Mouse (Mus musculus): ENCODE measurements around the gene Wiz. TPM values are rescaled to one million over a fixed set of nuclear protein-coding genes. Genes with fewer than 3 reads are reported as not detected.
A peak's percentile ranks its signal among the peaks of the same experiment; 100 is the strongest.

Gene Wiz
- polyA plus RNA-seq, 1 experiment from 2014 or later, result 6.2 TPM

GRCm38 (mm10) chr17:32382576-32382975, 6.7 kb downstream of the Wiz start:
- no peak overlapping the region for H3K9ac ChIP-seq
- H3K27ac ChIP-seq (replicated peaks), result no peak overlapping the region
- ATAC-seq (ENCODE audit: insufficient read depth), result no peak
- no peaks in the 10 kb centered on the region for H3K36me3 ChIP-seq (replicated peaks)
- no peak overlapping the region for H3K4me2 ChIP-seq
- H3K4me1 ChIP-seq (replicated peaks), result peaks cover 11% of the 10 kb centered on the region
- no peaks in the 10 kb centered on the region for H3K27me3 ChIP-seq
- no peaks in the 10 kb centered on the region for H3K9me3 ChIP-seq (replicated peaks)
- whole genome bisulfite sequencing (ENCODE audit: insufficient replicate concordance), result 83% methylated on average over 7 of the region's 7 CpGs
- no peak overlapping the region for H3K4me3 ChIP-seq (replicated peaks)

GRCm38 (mm10) chr17:32378786-32379185, 10.5 kb downstream of the Wiz start:
- Histone ChIP-seq H3K4me2 (no peak overlapping the region), H3K27ac (replicated peaks) (no peak overlapping the region), H3K4me1 (replicated peaks) (peaks cover 16% of the 10 kb centered on the region), H3K27me3 (no peaks in the 10 kb centered on the region), H3K9ac (no peak overlapping the region), H3K36me3 (replicated peaks) (peaks cover 7% of the 10 kb centered on the region; the same call in 1 of the 2 replicates), H3K4me3 (replicated peaks) (no peak overlapping the region), H3K9me3 (replicated peaks) (no peaks in the 10 kb centered on the region)
- no peak for ATAC-seq (ENCODE audit: insufficient read depth)
- WGBS (ENCODE audit: insufficient replicate concordance), result 65% methylated on average over 2 of the region's 2 CpGs

- H3K9ac ChIP-seq, result no peak overlapping the region
- 59% methylated on average over 9 of the region's 9 CpGs for WGBS (ENCODE audit: insufficient replicate concordance)
- peak; percentile 44 for ATAC-seq (ENCODE audit: insufficient read depth)
- H3K4me3 ChIP-seq (replicated peaks), result no peak overlapping the region
- no peaks in the 10 kb centered on the region for H3K9me3 ChIP-seq (replicated peaks)
- peak overlapping the region; percentile 7; the same call in 1 of the 2 replicates for H3K4me2 ChIP-seq
- H3K27ac ChIP-seq (replicated peaks), result 0 out of 2 replicates have a peak overlapping the region, but pooled peaks have one; percentile 19
- H3K27me3 ChIP-seq, result no peaks in the 10 kb centered on the region
- H3K4me1 ChIP-seq (replicated peaks), result peaks cover 16% of the 10 kb centered on the region
- H3K36me3 ChIP-seq (replicated peaks), result peaks cover 7% of the 10 kb centered on the region; the same call in 1 of the 2 replicates
These were observed 12.1 kb downstream of the Wiz start for GRCm38 (mm10) chr17:32377137-32377536.

- H3K27me3 ChIP-seq, result no peaks in the 10 kb centered on the region
- H3K4me1 ChIP-seq (replicated peaks), result peaks cover 16% of the 10 kb centered on the region
- H3K4me2 ChIP-seq, result no peak overlapping the region
- 86% methylated on average over 15 of the region's 15 CpGs for WGBS (ENCODE audit: insufficient replicate concordance)
- no peak for ATAC-seq (ENCODE audit: insufficient read depth)
- peak overlapping the region; percentile 19; the same call in 1 of the 2 replicates for H3K27ac ChIP-seq (replicated peaks)
- no peak overlapping the region for H3K4me3 ChIP-seq (replicated peaks)
- H3K36me3 ChIP-seq (replicated peaks), result peaks cover 7% of the 10 kb centered on the region; the same call in 1 of the 2 replicates
- no peaks in the 10 kb centered on the region for H3K9me3 ChIP-seq (replicated peaks)
- H3K9ac ChIP-seq, result no peak overlapping the region
These were observed 12.8 kb downstream of the Wiz start for GRCm38 (mm10) chr17:32376475-32376874.

DNA sequence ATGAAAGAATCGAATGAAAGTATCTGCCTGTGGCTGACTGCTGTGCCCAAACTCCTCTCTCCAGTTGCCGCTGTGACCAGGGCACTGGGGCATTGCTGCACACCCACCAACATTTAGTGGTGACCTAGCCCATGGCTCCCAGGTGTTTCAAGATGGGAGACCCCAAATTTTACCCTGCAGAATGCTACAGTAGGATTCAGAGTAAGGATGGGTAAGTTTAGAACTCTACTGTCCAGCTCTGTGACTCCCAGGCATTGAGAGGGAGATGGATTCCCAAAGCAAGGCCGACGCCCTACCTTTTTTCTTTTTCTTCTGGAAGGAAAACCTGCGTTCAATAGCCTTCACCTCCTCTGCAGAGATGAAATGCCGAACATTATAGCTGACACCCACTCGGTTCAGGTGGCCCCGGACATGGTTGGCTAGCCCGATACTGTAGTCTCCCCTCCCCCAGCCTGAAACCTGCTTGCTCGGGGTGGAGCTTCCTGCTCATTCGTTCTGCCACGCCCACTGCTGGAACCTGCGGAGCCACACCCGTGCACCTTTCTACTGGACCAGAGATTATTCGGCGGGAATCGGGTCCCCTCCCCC, 20.2 kb downstream of the Wiz start:
- Histone ChIP-seq H3K9ac (peak overlapping the region; percentile 50), H3K27me3 (no peaks in the 10 kb centered on the region), H3K27ac (replicated peaks) (peak overlapping the region; percentile 65), H3K4me1 (replicated peaks) (peaks cover 44% of the 10 kb centered on the region), H3K36me3 (replicated peaks) (no peaks in the 10 kb centered on the region), H3K4me2 (peak overlapping the region; percentile 76), H3K4me3 (replicated peaks) (peak overlapping the region; percentile 61), H3K9me3 (replicated peaks) (no peaks in the 10 kb centered on the region)
- peak; percentile 46 for ATAC-seq (ENCODE audit: insufficient read depth)
- WGBS (ENCODE audit: insufficient replicate concordance), result 16% methylated on average over 13 of the region's 17 CpGs

GRCm38 (mm10) chr17:32367706-32368105, 21.5 kb downstream of the Wiz start:
- H3K36me3 ChIP-seq (replicated peaks), result no peaks in the 10 kb centered on the region
- H3K9ac ChIP-seq, result no peak overlapping the region
- H3K4me2 ChIP-seq, result peak overlapping the region; percentile 76; the same call in 1 of the 2 replicates
- no peak overlapping the region for H3K27ac ChIP-seq (replicated peaks)
- WGBS (ENCODE audit: insufficient replicate concordance), result 84% methylated on average over 11 of the region's 11 CpGs
- no peak overlapping the region for H3K4me3 ChIP-seq (replicated peaks)
- H3K4me1 ChIP-seq (replicated peaks), result peaks cover 57% of the 10 kb centered on the region
- H3K9me3 ChIP-seq (replicated peaks), result no peaks in the 10 kb centered on the region
- H3K27me3 ChIP-seq, result no peaks in the 10 kb centered on the region
- no peak for ATAC-seq (ENCODE audit: insufficient read depth)

DNA sequence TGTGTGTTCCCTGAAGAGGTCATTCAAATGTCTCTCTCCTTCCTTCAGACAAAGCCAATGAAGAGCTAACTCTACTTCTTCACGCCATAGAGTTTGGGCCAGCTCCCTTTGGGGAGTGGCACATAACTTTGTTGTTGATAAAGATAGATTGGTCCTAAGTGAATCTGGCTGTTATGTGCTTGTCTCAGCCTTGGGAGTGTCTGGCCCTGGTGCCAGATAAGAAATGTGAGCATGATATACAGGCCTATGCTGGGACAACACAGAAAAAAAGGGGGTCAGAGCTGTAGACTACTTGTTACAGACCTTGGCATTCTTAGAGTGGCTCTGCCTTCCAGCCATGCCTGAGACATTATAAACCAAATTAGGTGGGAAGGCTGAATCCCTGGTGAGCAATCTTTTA, 23.9 kb downstream of the Wiz start:
- H3K27me3 ChIP-seq, result no peaks in the 10 kb centered on the region
- ATAC-seq (ENCODE audit: insufficient read depth), result peak; percentile 53
- H3K36me3 ChIP-seq (replicated peaks), result peaks cover 24% of the 10 kb centered on the region
- H3K9me3 ChIP-seq (replicated peaks), result no peaks in the 10 kb centered on the region
- H3K4me1 ChIP-seq (replicated peaks), result peaks cover 65% of the 10 kb centered on the region
- H3K4me2 ChIP-seq, result peak overlapping the region; percentile 89
- H3K27ac ChIP-seq (replicated peaks), result peak overlapping the region; percentile 79
- peak overlapping the region; percentile 94 for H3K4me3 ChIP-seq (replicated peaks)
- 13% methylated on average over 1 of the region's 1 CpGs for WGBS (ENCODE audit: insufficient replicate concordance)
- H3K9ac ChIP-seq, result peak overlapping the region; percentile 90

DNA sequence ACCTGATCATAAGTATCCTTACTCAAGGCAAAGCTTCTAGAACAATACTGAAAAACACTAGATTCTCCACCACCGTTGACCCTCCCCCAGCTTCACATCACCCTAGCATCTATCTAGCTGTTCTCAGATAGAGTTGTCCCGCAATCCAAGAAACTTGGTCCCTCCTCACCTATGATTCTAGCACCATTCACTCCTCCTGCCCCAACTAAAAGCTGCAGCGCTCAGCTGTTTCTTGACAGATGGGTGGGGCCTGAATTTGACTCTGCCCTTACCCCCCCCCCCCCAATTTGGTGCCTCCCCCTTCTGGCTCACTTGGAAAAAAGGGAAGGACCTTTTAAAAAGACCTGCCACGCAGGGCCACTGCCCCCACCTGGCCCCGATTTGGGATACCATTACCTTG, 24.4 kb downstream of the Wiz start:
- Histone ChIP-seq H3K4me1 (replicated peaks) (peaks cover 65% of the 10 kb centered on the region), H3K9ac (peak overlapping the region; percentile 90), H3K27ac (replicated peaks) (peak overlapping the region; percentile 79), H3K4me2 (peak overlapping the region; percentile 89), H3K27me3 (no peaks in the 10 kb centered on the region), H3K4me3 (replicated peaks) (peak overlapping the region; percentile 94), H3K36me3 (replicated peaks) (peaks cover 28% of the 10 kb centered on the region), H3K9me3 (replicated peaks) (no peaks in the 10 kb centered on the region)
- 34% methylated on average over 5 of the region's 5 CpGs for WGBS (ENCODE audit: insufficient replicate concordance)
- no peak for ATAC-seq (ENCODE audit: insufficient read depth)

GRCm38 (mm10) chr17:32364331-32364730, 24.9 kb downstream of the Wiz start:
- Histone ChIP-seq H3K9me3 (replicated peaks) (no peaks in the 10 kb centered on the region), H3K4me1 (replicated peaks) (peaks cover 65% of the 10 kb centered on the region), H3K27ac (replicated peaks) (peak overlapping the region; percentile 79), H3K27me3 (no peaks in the 10 kb centered on the region), H3K4me3 (replicated peaks) (peak overlapping the region; percentile 94), H3K4me2 (peak overlapping the region; percentile 89), H3K9ac (peak overlapping the region; percentile 90), H3K36me3 (replicated peaks) (peaks cover 34% of the 10 kb centered on the region)
- ATAC-seq (ENCODE audit: insufficient read depth), result peak; percentile 90
- under 1% methylated on average over 34 of the region's 47 CpGs for WGBS (ENCODE audit: insufficient replicate concordance)

- peaks cover 61% of the 10 kb centered on the region for H3K4me1 ChIP-seq (replicated peaks)
- 0% methylated on average over 35 of the region's 50 CpGs for WGBS (ENCODE audit: insufficient replicate concordance)
- ATAC-seq (ENCODE audit: insufficient read depth), result peak; percentile 40
These were observed 25.4 kb downstream of the Wiz start for GRCm38 (mm10) chr17:32363821-32364301.

DNA sequence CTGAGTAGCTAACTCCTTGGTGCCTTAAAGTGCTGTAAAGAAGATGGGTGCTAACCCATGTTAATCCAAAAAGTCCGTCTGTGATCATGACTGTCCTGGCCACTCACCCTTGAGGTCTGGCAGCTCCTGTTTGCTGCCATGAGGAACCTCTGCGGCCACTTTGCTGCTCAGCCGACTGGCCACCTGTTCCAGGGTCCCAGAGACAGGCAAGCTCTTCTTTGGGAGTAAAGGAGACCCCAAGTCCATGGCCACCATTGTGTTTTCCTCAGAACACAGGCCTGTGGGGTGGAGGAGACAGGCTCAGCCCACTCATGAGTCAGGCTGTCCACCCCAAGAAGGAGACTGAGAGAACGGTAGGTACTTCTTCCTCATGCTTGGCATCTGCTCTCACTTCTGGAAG, 26.6 kb downstream of the Wiz start:
- H3K27me3 ChIP-seq, result no peaks in the 10 kb centered on the region
- H3K4me2 ChIP-seq, result peak overlapping the region; percentile 89
- H3K9ac ChIP-seq, result no peak overlapping the region; the same call in 1 of the 2 replicates
- H3K9me3 ChIP-seq (replicated peaks), result no peaks in the 10 kb centered on the region
- 66% methylated on average over 4 of the region's 4 CpGs for WGBS (ENCODE audit: insufficient replicate concordance)
- H3K4me3 ChIP-seq (replicated peaks), result peak overlapping the region; percentile 94
- no peak overlapping the region; the same call in 1 of the 2 replicates for H3K27ac ChIP-seq (replicated peaks)
- ATAC-seq (ENCODE audit: insufficient read depth), result no peak
- H3K36me3 ChIP-seq (replicated peaks), result peaks cover 50% of the 10 kb centered on the region
- H3K4me1 ChIP-seq (replicated peaks), result peaks cover 49% of the 10 kb centered on the region

More at GRCm38 (mm10) chr17:32363821-32364301, 25.4 kb downstream of the Wiz start:
- Histone ChIP-seq H3K4me2 (peak overlapping the region; percentile 89), H3K9me3 (replicated peaks) (no peaks in the 10 kb centered on the region), H3K9ac (peak overlapping the region; percentile 90), H3K27ac (replicated peaks) (peak overlapping the region; percentile 71), H3K4me3 (replicated peaks) (peak overlapping the region; percentile 94), H3K36me3 (replicated peaks) (peaks cover 38% of the 10 kb centered on the region), H3K27me3 (no peaks in the 10 kb centered on the region)

All from liver, embryonic 15.5 days (tissue).